Mouse (Mus musculus) thymus, adult 2 months (tissue): ENCODE data around the gene Sec14l5.

Source experiments
- CTCF ChIP-seq: fragments of 200-500 bp; IDR thresholded peaks from 2 replicates; pipeline ENCODE4 v1.5.1; 2012; ENCODE audit warnings: mild to moderate bottlenecking, control low read depth, low read length, moderate library complexity, borderline replicate concordance; ENCODE audit not compliant: control insufficient read depth, poor library complexity, insufficient read depth; ENCODE audit errors: extremely low read depth
- POLR2A ChIP-seq: fragments of 200-500 bp; IDR thresholded peaks from 2 replicates; pipeline ENCODE4 v1.6.1; 2012; ENCODE audit warnings: mild to moderate bottlenecking, low read length, control low read depth, moderate library complexity; ENCODE audit not compliant: control insufficient read depth, poor library complexity, insufficient read depth; ENCODE audit errors: extremely low read depth

DNA sequence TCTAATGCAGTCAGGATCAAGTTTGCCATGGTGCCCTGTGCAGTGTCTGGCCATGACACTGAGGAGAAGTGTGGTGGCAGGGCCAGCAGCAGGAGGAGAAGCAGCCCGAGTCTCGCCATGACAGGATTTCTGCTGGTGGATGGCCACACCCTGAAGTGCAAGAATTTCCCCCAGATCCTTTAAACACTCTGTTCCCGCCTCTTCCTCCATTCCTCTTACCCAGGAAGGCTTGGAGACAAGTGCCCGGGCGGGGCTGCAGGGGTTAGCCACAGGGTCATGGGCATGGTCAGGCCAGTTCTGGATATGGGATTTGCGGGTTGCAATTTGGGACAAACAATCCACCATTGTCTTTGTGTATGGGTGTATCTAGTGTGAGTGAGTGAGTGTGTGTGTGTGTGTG lies 75.2 kb downstream of the Sec14l5 start, which contains the start of gene AU021092:
- TF ChIP-seq POLR2A: no peak
- no peak for TF ChIP-seq CTCF
